ENCODE assay signal across 10 mouse cellular contexts in the genomic region with DNA sequence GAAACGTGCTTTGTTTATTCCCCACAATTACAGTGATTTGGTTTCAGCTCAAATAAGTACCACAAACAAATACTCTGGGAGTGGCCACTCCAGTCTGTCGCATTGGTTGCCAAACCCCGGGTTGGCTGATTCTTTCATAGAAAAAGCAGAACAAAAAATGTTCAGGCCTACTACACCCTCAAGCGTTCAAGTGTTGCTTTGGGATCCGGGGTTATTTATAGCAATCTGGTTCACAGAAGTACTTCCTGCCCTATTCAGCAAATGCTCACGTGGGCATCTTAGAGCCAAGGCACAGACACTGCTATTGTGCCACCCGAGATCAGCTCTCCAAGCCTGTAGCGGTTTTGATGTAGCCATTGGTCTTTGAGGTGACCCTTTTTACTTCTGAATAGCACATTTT. TPM values are rescaled to one million over a fixed set of nuclear protein-coding genes. Genes with fewer than 3 reads are reported as not detected.
A peak's percentile ranks its signal among the peaks of the same experiment; 100 is the strongest.
DNase-seq lines count a peak whose midpoint lies in the region; ATAC-seq and TF ChIP-seq lines count a peak whose summit lies in the region.
"Had no signal": no experiment of that assay in that cellular context is flagged by ENCODE, and none has a peak within 500 bp of the region (broad histone marks: within the 10 kb centered on the region; RNA-seq: fewer than 3 reads in every experiment).

No protein-coding gene starts in this region.

- no peak overlapping the region for H3K9ac ChIP-seq in liver, adult 2 months (ENCODE audit: low read depth, low read length)

- H3K27me3 ChIP-seq in liver, adult 2 months (ENCODE audit: control insufficient read depth, insufficient read depth, low read length) = no peaks in the 10 kb centered on the region

- TF ChIP-seq CTCF in liver, adult 2 months (IDR thresholded peaks at IDR 0.05; ENCODE audit: low read depth, low read length) = no peak

- H3K79me2 ChIP-seq in liver, adult 2 months (ENCODE audit: control insufficient read depth, insufficient read depth, low read length) = no peaks in the 10 kb centered on the region

- peak; percentile 42; the same call in 1 of the 2 replicates for ATAC-seq in cerebellum, adult (ENCODE audit: insufficient number of reproducible peaks, low FRiP score, low TSS enrichment)
- ATAC-seq: midbrain, embryonic 16.5 days had no signal

- H3K27ac ChIP-seq in liver, adult 2 months (replicated peaks; ENCODE audit: insufficient read depth, low read depth, low read length) = no peak overlapping the region

- WGBS in liver, adult 2 months = 73% methylated on average over 8 of the region's 8 CpGs

- no peak overlapping the region for H3K4me3 ChIP-seq in liver, adult 2 months (ENCODE audit: insufficient read depth, low read depth, low read length)

- H3K36me3 ChIP-seq in liver, adult 2 months (ENCODE audit: control insufficient read depth, insufficient read depth, low read length) = no peaks in the 10 kb centered on the region

- DNase-seq in cerebellum, adult 8-10 months = no peak
- DNase-seq in liver, adult 2 months (ENCODE audit: extremely low read depth, low read depth, low spot score) = peak; percentile 37
- no peak for DNase-seq in liver
- peak; percentile 68 to 80 for DNase-seq in lung, adult 18-20 months
- DNase-seq in telencephalon, adult 2 months (ENCODE audit: low read depth, low spot score) = peak; percentile 55
- DNase-seq in right cerebral cortex, postnatal 14 days = no peak
- no peak for DNase-seq in cerebellum, postnatal 4 days (ENCODE audit: low spot score in 2 of 2)
- DNase-seq: adrenal gland, postnatal 10 days had no signal

- no peaks in the 10 kb centered on the region for H3K4me1 ChIP-seq in liver, adult 2 months (ENCODE audit: control insufficient read depth, insufficient read depth, low read length)

- no peak for TF ChIP-seq POLR2A in liver, adult 2 months (IDR thresholded peaks at IDR 0.05; ENCODE audit: extremely low read depth, insufficient read depth, low read length)

RNA-seq across cellular contexts. Expression of a gene that starts 57.0 kb away (rescaled TPM):
- total RNA-seq in liver, adult 2 months (2014; rRNA removed) = 5.9 and 10.0 TPM in 2 replicates
- 0.59 and 0.61 TPM in 2 replicates for polyA plus RNA-seq in liver, adult 2 months (2012; rRNA removed)

Comparison
In these comparisons a context has a peak if more than half of its experiments do, and no peak if none do; other contexts are left out.
1. DNase-seq: peak in liver, adult 2 months (single experiment), lung, adult 18-20 months (2 of 2) and telencephalon, adult 2 months (single experiment); none in cerebellum, adult 8-10 months (single experiment), liver (single experiment), right cerebral cortex, postnatal 14 days (single experiment) and cerebellum, postnatal 4 days (0 of 2).